Mouse (Mus musculus): Measurements from ENCODE around the gene Cand1.
A peak's percentile ranks its signal among the peaks of the same experiment; 100 is the strongest.

Cand1 gene

DNA sequence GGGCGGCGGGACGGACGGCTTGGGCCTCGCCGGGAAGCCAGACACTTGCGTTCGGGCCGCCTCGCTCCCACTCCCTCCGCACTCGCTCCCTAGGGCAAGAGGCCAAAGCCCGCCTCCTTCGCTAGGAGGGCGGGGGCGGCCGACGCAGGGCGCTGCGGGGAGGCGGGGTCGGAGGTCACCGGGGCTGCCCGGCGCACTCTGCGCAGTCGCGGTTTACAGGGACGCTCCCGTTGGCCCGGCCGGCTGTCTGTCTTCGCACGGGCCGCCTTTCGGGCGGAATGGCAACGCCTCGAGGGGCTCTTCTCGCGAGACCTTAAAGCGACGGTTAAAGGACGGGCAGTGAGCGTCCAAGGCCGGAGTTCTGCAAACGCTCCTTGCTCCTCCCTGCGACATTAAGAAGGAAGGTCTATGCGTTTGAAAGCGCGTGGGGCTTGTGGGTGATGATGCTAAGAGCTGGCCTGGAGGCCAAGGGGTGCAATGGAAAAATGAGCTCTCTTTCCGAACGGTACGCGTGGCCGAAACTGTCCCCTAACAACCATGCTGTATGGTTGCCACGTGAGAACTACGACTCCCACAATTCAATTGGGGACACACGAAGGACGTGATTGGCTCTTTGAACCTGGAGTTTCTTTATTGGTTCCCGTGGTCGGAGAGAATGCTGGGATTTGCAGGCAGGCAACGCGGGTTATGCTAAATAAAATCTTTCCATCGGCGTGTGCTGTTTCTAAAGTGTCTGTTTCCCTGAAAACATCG lies at the start of gene Cand1:
Gene Cand1 (minus strand): TSS at position 87 of the 753 bp plus-strand sequence.
- peak; percentile 98 for DNase-seq (ENCODE audit: low spot score)

DNA sequence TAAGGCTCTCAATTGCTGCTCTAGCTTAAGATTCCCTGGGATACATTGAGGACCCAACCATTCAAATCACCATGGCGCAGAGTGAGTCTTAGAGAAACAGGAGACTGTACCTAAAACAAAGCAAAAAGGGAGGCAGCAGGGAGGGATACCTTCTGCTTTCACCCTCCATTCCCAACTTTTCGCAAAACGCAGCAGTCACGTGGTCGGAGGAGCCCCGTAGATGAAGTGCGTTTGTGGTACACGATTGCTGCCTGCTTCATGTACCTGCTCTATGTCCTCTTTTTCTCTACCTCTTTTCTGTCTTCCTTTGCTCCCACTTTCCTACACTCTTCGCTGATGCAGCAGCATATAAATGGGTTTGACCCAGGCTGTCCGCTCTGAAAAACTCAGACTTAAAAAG lies 39.0 kb upstream of the Cand1 start:
- DNase-seq (ENCODE audit: low spot score): no peak

DNA sequence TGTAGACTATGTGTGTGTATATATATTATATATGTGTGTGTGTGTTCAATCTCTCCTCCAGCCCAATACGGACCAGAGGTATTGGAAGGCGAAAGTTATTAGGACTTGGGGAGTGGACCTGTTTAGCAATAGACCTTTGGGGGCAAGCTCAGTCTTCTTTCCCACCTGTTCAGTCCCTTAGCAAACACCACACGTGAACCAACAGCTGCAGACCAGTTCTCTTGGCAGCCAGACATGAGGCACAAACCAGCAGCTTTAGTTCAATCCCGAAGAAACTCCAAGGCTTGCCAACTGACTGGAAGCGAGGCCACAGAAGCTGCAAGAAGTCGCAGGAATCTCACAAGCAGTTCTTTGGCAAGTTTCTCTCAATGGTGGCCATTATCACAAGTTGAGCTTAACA lies 34.5 kb upstream of the Cand1 start:
- no peak for DNase-seq (ENCODE audit: low spot score)

DNA sequence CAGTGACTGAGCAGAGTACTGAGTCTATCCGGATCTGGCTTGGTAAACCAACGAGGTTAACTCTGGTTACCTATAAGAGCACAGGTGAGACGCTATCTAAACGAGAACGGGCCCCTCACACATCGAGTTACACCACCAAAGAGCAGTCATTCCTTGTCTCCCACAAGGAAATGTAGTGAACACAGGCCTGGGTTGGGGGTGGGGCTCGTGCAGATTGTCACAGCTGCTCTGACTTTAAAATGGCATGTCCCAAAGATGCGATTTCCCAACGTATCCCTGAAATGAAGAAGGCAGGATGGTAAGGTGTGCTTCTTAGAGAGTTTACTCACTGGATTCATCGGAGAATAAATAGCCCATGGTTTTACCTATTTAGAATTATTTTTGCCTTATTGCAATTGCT lies 32.7 kb upstream of the Cand1 start:
- DNase-seq (ENCODE audit: low spot score): no peak

DNA sequence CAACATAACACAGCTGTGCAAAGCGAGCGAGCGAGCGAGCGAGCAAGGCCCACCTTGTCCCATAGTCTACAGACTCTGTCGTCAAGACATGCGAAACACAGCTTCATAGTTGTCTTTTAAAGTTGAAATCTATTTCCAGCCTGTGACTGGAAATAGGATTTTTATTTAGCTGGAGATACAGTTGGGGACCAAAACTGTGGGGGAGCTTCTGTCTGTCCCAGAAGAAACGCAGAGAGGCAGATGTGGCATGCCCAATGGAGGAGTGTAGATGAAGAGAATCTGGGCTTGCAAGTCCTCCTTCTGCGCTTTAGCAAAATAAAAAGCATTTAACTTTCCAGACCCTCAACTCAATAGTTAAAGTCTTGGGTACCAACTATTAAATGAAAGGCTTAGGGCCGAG lies 32.1 kb upstream of the Cand1 start:
- DNase-seq (ENCODE audit: low spot score): no peak

DNA sequence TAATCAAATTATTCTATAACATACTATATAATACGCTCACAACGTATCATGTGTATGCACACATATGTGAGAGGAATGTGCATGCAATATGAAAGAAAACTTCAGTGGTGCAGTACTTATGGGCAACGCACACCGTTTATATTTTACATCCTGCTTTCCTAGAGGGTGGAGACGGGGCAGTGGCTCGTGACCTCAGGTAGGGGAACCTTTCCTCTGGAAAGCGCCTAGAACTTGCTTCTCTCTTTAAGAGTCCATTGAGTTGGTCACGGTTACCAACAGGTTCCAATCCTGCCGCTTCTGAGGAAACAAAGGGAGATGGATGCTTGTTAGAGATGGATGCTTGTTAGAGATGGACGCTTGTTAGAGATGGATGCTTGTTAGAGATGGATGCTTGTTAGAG lies 31.2 kb upstream of the Cand1 start:
- DNase-seq (ENCODE audit: low spot score): no peak

DNA sequence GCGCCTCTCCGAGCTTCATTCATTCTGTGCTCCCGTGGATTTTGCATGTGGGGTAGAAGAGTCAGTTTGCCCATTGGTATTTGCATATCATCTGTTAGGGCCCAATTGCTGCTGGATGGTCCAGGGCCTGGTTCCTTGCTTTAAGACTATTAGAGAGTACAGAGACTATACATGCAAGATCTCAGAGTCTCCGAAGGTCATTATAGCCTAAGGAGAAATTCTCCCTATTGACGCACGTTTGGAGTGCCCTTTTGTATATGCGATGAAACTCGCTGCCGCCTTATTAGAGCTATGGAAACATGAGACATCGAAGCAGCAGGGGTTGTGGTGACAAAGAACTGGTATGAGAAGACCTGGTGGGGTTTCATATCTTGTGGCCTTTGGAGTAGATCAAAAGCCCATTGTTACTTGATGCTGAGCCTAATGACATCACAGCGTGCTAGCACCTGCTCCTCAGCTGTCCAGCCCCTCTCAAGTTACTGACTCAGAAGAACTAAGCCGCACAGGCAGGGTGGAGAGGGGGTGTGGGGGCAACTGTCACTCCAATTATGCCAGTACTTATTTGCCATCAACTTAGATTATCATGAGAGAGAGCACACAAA lies 30.6 kb upstream of the Cand1 start:
- peak; percentile 46 for DNase-seq (ENCODE audit: low spot score)

DNA sequence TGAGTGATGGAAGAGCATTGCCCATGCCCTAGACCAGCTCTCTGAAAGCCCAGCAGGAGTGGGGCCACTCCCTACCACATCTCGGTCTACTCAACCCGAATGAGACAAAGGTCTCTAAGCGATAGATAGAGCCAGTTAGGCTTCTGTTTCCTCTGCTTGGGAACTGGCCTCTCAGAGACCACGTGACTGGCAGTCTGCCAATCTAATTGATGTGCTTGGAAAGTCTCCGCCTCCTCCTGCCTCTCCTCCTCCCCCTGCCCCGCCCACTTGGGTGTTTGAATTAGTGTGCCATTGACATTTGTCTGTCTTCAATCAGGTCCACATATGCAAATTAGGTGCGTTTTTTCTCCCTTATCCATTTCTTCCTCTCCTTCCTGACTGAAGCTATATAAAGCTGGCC lies 24.9 kb upstream of the Cand1 start:
- no peak for DNase-seq (ENCODE audit: low spot score)

DNA sequence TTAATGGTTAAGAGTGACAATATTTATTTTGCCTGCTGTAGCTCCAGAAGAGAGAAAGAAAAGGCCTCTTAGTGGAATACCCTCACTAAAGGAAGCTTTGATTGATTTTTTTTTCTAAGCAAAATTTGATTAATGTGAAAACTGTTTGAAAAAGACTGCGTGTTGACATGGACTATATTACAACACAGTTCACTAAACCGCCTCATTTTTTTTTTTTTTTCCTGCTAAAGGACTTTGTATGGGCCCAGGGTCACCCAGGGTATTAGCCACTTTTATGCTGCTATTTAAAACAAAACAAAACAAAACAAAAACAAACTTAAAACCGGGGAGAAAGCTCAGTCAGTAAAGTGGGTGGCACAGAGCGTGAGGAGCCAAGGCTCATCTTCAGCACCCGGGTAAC lies 23.0 kb upstream of the Cand1 start:
- DNase-seq (ENCODE audit: low spot score): no peak

DNA sequence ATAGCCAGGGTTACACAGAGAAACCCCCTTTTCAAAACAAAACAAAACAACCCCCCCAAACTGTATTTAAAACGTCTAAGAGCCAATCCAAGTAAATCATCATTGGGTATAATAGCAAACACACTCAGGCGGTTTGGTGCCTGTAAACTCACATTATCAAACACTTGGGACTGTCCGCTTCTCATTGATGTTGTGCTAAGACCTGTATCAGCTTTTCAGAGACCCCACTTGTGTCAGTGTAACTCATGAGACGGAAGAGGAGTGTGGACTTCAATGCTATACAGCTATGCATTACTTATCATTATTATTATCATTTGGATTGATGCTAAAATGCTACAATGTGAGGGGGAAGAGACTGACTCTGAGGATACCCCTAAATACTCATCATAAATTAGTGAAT lies 18.0 kb upstream of the Cand1 start:
- no peak for DNase-seq (ENCODE audit: low spot score)

DNA sequence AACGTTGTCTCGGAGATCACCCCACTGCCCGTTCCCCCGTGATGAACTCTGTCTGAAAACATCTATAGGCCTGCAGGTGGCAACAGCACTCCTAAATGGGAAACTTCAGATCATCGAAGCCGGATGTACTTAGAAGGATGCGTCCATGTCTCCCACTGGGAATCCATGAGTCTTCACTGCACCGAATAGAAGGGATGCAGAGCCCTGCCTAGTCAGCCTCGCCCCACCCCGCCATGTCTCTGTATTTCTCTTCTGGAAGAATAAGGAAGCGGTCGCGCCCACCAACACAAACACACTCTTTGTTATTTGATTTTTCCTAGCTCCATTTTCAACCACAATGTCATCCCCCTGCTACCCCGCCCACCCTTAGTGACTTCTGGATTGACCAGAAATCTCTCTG lies 4.3 kb upstream of the Cand1 start:
- DNase-seq (ENCODE audit: low spot score): no peak

DNA sequence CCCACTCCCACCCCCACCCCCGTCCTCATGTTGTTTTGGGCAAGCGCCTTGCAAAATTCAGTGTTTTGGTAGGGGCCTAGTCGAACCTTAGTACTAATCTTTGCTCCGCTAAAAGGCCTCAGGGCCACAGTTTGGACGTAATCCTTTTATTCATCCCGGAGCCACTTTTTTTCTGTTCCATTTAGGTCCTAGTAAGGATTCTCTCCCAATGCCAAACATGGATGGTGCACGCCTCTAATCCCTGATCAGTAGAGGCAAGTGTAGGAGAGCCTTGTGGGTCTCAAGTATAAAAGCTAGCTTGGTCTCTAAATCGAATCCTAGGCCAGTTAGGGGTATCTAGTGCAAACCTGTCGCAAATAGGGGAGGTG lies 851 bp upstream of the Cand1 start:
- DNase-seq (ENCODE audit: low spot score): no peak

DNA sequence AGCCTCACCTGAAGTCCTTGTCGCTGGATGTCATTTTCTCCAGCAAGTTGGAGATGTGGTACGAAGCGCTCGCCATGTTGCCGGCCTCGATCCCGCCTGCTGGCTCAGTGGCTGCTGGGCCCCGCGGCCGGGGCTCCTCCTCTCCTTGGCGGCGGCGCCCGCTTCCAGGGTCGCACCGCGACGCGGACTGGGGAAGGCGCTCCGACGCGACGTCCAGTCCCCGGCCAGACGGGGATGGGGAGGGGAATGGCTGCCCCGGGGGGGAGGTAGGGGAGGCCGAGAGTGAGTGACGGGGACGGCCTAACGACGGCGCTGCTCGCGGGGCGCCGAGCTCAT lies 254 bp downstream of the Cand1 start:
- no peak for DNase-seq (ENCODE audit: low spot score)

DNA sequence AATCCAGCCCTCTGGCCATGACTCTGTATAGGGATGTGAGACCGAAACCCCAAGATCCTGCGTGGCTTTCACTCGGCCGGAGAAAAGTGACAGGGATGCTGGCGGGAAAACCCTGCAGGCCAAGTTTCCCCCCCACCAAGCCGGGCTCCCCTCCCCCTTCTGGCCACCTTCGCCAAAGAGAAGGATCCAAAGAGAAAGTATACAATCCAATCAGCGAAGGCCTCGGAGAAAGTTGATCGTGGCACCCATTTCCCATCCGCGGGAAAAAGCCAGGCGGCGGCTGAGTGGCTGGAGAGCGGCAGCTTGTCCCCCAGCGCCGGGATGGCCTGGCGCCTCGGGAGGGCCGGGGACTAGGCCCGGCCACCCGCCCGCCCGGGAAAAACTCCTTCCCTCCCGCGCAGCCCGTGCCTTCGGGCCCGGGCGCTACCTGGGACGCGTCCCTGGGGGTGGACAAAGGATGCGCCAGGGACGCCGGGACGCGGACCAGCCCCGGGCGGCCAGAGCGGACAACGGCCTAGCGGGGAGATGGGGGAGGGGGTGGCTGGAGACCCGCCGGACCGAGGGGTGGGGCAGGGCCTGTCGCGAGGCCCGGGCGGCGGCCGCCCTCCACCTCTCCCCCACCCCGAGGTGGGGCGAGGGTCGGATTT lies 747 bp downstream of the Cand1 start:
- DNase-seq (ENCODE audit: low spot score): peak; percentile 70

DNA sequence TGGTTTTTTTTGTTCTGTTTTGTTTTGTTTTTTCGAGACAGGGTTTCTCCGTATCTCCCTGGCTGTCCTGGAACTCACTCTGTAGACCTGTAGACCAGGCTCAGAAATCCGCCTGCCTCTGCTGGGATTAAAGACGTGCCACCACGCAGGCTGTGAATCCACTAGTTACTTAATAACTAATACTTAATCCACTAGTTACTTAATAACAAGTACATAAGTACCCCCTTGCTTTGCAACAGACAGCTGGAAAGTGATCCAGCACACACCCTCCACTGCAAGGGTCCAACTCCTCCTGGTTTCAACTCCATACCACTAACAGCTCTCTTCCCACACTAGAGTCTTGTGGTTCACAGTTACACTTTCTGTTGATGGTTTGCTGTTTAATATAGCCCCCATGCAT lies 8.3 kb downstream of the Cand1 start:
- DNase-seq (ENCODE audit: low spot score): no peak

DNA sequence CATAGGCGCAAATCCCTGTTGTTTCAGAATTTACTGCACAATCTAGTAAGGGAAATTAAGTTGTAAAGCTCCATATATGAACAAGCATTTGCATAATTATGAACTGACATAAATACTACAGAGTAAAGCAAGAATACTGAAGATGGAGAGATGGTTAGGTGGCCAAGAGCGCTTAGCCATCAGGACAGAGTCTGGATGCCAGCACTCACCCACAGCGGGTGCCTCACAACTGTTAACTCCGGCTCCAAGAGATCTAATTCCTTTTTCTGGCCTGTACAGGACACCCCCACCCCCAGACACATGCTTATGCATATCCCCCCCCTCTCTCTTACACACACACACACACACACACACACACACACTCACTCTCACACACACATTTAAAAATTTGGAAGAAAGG lies 9.2 kb downstream of the Cand1 start:
- DNase-seq (ENCODE audit: low spot score): no peak

DNA sequence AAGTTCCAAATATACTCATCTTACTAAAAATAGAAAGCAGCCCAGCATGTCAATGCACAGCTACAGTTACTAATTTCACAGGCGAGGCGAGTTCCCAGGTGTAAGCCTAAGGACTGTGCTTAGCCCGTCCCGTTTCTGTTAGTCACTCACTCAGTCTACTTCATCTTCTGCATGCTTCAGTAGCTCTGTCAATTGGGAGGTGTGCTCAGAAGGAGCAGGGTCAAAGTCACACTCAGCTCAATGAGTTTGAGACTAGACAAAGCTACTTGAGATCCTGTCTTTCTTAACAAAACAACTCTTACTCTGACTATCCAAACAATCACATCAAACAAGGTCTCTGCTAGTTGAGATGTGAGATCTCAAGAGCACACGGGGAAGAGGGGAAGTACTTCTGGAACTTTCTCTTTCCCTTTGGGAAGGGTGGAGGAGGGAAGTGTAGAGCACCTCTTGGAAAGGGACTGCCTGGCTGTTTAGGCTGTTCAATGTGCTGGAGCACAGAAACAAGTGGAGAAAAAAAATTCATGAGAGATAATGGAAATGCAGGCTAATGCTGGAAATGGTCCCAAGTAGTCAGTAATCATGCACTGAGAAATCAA lies 9.7 kb downstream of the Cand1 start:
- DNase-seq (ENCODE audit: low spot score): no peak

DNA sequence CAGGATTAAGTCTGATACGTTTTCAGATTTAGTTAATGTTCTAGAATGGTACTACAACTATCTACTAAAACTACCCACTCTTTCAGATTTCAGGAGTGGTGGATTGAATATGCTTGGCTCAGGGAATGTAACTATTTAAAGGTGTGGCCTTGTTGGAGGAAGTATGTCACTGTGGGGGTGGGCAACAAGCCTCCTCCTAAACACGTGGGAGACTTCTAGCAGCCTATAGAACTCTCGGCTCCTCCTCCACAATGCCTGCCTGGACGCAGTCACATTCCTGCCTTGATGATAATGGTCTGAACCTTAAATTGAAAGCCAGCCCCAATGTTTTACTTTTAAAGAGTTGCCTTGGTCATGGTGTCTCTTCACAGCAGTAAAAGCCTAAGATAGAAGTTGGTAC lies 16.2 kb downstream of the Cand1 start:
- DNase-seq (ENCODE audit: low spot score): no peak

DNA sequence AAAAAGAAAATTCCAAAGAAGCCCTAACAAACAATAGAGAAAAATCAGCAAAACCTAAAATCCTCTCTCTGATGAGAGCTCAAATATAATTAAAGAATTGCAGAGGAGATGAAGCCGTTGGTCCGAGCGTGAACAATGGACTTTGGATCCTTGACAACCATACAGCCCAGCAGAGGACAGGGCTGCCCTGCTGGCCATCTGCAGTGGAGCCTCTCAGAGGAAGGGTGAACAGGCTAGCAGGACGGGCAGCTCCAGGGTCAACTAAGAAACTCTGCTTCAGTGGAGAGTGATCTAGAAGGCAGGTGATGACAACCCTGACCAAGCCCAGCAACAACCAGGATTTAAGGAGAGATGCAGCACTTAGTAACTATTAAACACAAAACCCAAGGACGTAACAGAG lies 18.2 kb downstream of the Cand1 start:
- no peak for DNase-seq (ENCODE audit: low spot score)

DNA sequence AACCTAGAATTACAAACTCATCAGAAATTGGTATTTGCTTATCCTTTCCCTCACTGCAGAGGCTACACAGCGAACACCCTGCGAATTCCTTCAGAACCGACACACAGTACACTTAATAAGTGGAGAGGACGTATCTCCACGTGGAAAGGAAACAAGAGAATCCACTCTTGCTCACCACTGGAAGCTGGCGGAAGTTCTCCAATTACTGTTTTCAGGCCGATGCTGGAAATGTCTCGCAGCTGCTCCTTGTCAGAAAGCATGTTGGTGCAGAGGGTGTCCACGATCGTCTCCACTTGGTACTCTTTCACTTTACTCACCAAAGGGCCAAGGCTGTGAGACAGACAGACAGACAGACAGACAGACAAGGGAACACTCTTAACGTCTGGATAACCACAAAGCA lies 20.4 kb downstream of the Cand1 start:
- DNase-seq (ENCODE audit: low spot score): no peak

DNA sequence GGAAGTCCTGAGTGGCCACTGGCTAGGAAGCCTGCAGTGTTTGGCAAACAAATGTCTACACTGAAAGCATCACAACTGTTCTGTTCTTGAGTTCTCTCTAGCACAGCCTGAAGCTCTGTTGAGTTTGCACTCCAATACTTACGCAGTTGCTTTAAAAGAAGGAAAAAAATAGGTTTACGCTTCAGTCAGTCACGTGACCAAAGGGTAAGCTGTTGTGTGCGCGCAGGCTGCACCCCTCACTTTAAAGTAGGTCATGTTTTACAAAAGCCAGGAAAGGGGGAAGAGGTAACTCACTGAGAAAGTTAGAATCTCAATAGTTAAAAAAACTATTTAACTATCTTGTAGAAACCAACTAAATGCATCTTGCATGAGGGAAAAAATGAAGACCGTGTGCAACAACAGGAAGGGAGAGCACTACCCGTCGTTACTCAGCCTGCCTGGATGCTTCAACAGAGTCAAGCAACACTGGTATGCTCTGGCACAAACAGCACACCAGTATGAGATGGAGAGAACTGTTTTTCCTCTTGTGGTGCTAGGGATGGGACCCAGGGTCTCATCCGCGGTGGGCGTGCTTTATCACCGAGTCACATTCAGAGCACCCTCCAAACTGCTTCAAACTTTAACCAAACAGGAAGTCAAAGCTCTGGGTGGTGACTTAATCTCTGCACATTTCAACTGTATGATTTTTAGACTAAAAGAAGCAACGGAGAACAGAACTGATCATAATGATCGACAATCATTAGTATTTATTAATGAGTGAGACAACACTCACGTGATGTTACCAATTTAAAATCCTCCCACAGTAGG lies 21.4 kb downstream of the Cand1 start:
- DNase-seq (ENCODE audit: low spot score): no peak

DNA sequence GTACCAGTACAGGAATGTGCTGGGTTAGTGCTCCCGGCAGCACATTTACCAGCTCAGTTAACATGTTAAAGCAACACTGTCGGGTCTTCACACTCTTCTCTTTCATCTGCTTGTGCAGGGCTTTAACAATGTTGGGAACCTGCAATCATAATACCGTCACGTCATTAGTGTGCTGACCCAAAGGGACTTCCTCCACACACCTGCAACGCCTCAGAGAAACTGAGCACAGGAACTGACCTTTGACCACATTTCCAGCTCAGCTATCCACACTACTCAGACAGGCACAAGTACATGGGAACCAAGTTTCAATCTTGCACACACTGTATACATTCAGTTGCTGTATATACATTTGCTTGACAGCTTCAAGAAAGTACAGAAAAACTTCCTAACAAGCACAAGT lies 27.4 kb downstream of the Cand1 start:
- DNase-seq (ENCODE audit: low spot score): no peak

DNA sequence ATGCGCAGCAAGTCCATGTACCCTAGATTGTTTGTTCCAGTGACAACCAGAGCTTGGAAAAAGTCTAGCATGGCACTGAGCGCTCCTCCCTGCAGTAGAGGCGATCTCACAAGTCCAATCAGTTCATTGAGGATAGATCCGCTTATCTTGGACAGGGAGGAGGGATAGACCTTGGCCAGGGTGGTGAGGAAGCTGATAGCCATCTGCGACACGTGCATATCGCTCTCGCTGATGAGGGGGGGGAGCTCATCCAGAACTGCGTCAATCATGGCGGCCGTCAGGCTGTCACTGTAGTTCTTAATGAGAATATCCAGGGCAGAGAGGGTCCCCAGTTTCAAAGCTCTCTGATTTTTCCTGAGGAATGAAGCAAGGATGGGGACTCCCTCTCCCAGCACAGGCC lies 28.6 kb downstream of the Cand1 start:
- no peak for DNase-seq (ENCODE audit: low spot score)
